Mouse (Mus musculus): ENCODE measurements around the gene Klhl6.
"Not testable (repeated sequence)": the region's sequence is repeated elsewhere in the genome, so short reads cannot be mapped to it uniquely, and the experiment has no call there.

DNA sequence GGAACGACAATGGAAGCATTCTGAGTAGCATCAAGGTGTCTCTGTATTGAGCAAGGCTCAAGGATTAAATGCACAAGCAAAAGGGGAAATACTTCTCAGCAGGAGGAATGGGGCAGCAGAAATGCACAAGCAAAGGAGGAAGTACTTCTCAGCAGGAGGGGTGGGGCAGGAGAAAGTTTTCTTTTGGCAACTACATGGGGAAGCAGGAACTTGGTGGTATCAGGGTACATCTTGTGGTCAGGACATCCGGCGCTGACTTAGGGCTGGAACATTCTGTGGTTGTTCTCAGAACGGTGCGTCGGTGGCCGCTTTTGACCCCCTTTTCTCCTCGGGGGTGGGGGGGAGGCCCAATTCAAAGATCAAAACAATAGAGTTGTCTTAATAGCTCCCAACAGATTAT, 17.4 kb upstream of the Klhl6 start:
- not testable (repeated sequence) for TF ChIP-seq CTCF (IDR thresholded peaks at IDR 0.05 in 2 of 3, conservative IDR thresholded peaks at IDR 0.05 in 1 of 3; ENCODE audit: control insufficient read depth in 1 of 3, insufficient read depth in 1 of 3, low read depth in 2 of 3, low read length in 3 of 3, poor library complexity in 1 of 3, severe bottlenecking in 1 of 3); EP300 (IDR thresholded peaks at IDR 0.05; ENCODE audit: low read depth in 1 of 2, low read length in 2 of 2); HCFC1 (IDR thresholded peaks at IDR 0.05; ENCODE audit: low read depth, low read length); TAL1 (IDR thresholded peaks at IDR 0.05; ENCODE audit: low read length); TCF12 (IDR thresholded peaks at IDR 0.05; ENCODE audit: low read depth, low read length); UBTF (IDR thresholded peaks at IDR 0.05; ENCODE audit: borderline replicate concordance, insufficient read depth, low read depth, low read length); ETS1 (IDR thresholded peaks at IDR 0.05; ENCODE audit: low read depth, low read length); ZC3H11A (IDR thresholded peaks at IDR 0.05; ENCODE audit: low read depth, low read length); GABPA (IDR thresholded peaks at IDR 0.05; ENCODE audit: low read depth, low read length); POLR2AphosphoS5 (IDR thresholded peaks at IDR 0.05; ENCODE audit: borderline replicate concordance, low read depth, low read length)
